Mouse (Mus musculus): ENCODE measurements around the gene Dusp7. TPM values are rescaled to one million over a fixed set of nuclear protein-coding genes. Genes with fewer than 3 reads are reported as not detected.

The Dusp7 gene
- polyA plus RNA-seq, 1 experiment from 2014 or later, result 16.2 TPM

- Histone ChIP-seq H3K9ac (replicated peaks; ENCODE audit: low read length) (no peak overlapping the region), H3K4me1 (ENCODE audit: control insufficient read depth, insufficient read depth, low read length) (peaks cover 12% of the 10 kb centered on the region), H3K36me3 (ENCODE audit: control insufficient read depth, insufficient read depth, low read length) (no peaks in the 10 kb centered on the region), H3K9me3 (ENCODE audit: control insufficient read depth, low read length) (no peaks in the 10 kb centered on the region), H3K4me2 (ENCODE audit: low read length) (no peak overlapping the region), H3K27ac (replicated peaks; ENCODE audit: low read depth, low read length) (no peak overlapping the region), H3K4me3 (replicated peaks; ENCODE audit: low read depth, low read length) (no peak overlapping the region), H3K27me3 (ENCODE audit: control insufficient read depth, insufficient read depth, low read length) (no peaks in the 10 kb centered on the region)
- 83% methylated on average over 5 of the region's 5 CpGs for WGBS
- ATAC-seq (ENCODE audit: low FRiP score, low TSS enrichment) (no peak), DNase-seq (no peak)
Measured at GRCm38 (mm10) chr9:106413606-106414005, 45.2 kb downstream of the Dusp7 start.

- 91% methylated on average over 6 of the region's 6 CpGs for WGBS
- no peak overlapping the region for H3K4me2 ChIP-seq (ENCODE audit: low read length)
- ATAC-seq (ENCODE audit: low FRiP score, low TSS enrichment), result no peak
- H3K36me3 ChIP-seq (ENCODE audit: control insufficient read depth, insufficient read depth, low read length), result no peaks in the 10 kb centered on the region
- peaks cover 27% of the 10 kb centered on the region for H3K4me1 ChIP-seq (ENCODE audit: control insufficient read depth, insufficient read depth, low read length)
- no peaks in the 10 kb centered on the region for H3K27me3 ChIP-seq (ENCODE audit: control insufficient read depth, insufficient read depth, low read length)
- no peak overlapping the region for H3K9ac ChIP-seq (replicated peaks; ENCODE audit: low read length)
- no peak overlapping the region for H3K27ac ChIP-seq (replicated peaks; ENCODE audit: low read depth, low read length)
- DNase-seq, result no peak
- no peaks in the 10 kb centered on the region for H3K9me3 ChIP-seq (ENCODE audit: control insufficient read depth, low read length)
- H3K4me3 ChIP-seq (replicated peaks; ENCODE audit: low read depth, low read length), result no peak overlapping the region
Measured at GRCm38 (mm10) chr9:106416826-106417225, 48.4 kb downstream of the Dusp7 start.

- ATAC-seq (ENCODE audit: low FRiP score, low TSS enrichment) (peak; percentile 43; the same call in 1 of the 2 replicates), DNase-seq (peak; percentile 88)
- H3K9me3 ChIP-seq (ENCODE audit: control insufficient read depth, low read length), result no peaks in the 10 kb centered on the region
- no peaks in the 10 kb centered on the region for H3K27me3 ChIP-seq (ENCODE audit: control insufficient read depth, insufficient read depth, low read length)
- H3K4me3 ChIP-seq (replicated peaks; ENCODE audit: low read depth, low read length), result peak overlapping the region; percentile 22
- peak overlapping the region; percentile 57 for H3K4me2 ChIP-seq (ENCODE audit: low read length)
- peak overlapping the region; percentile 49 for H3K27ac ChIP-seq (replicated peaks; ENCODE audit: low read depth, low read length)
- peak overlapping the region; percentile 50 for H3K9ac ChIP-seq (replicated peaks; ENCODE audit: low read length)
- H3K36me3 ChIP-seq (ENCODE audit: control insufficient read depth, insufficient read depth, low read length), result no peaks in the 10 kb centered on the region
- WGBS, result 14% methylated on average over 29 of the region's 29 CpGs
- peaks cover 27% of the 10 kb centered on the region for H3K4me1 ChIP-seq (ENCODE audit: control insufficient read depth, insufficient read depth, low read length)
Measured at GRCm38 (mm10) chr9:106417841-106418625, 49.6 kb downstream of the Dusp7 start.

- no peaks in the 10 kb centered on the region for H3K36me3 ChIP-seq (ENCODE audit: control insufficient read depth, insufficient read depth, low read length)
- DNase-seq, result peak; percentile 58
- peak overlapping the region; percentile 54 for H3K27ac ChIP-seq (replicated peaks; ENCODE audit: low read depth, low read length)
- H3K4me2 ChIP-seq (ENCODE audit: low read length), result peak overlapping the region; percentile 41
- peaks cover 27% of the 10 kb centered on the region for H3K4me1 ChIP-seq (ENCODE audit: control insufficient read depth, insufficient read depth, low read length)
- no peak for ATAC-seq (ENCODE audit: low FRiP score, low TSS enrichment)
- H3K27me3 ChIP-seq (ENCODE audit: control insufficient read depth, insufficient read depth, low read length), result no peaks in the 10 kb centered on the region
- WGBS, result 0% methylated on average over 2 of the region's 2 CpGs
- no peaks in the 10 kb centered on the region for H3K9me3 ChIP-seq (ENCODE audit: control insufficient read depth, low read length)
- H3K4me3 ChIP-seq (replicated peaks; ENCODE audit: low read depth, low read length), result no peak overlapping the region
- no peak overlapping the region; the same call in 1 of the 2 replicates for H3K9ac ChIP-seq (replicated peaks; ENCODE audit: low read length)
Measured at GRCm38 (mm10) chr9:106420608-106421007, 52.2 kb downstream of the Dusp7 start.

GRCm38 (mm10) chr9:106421033-106421864 is 52.8 kb downstream of the Dusp7 start:
- no peaks in the 10 kb centered on the region for H3K9me3 ChIP-seq (ENCODE audit: control insufficient read depth, low read length)
- H3K27ac ChIP-seq (replicated peaks; ENCODE audit: low read depth, low read length), result peak overlapping the region; percentile 54
- WGBS, result 4% methylated on average over 18 of the region's 18 CpGs
- ATAC-seq (ENCODE audit: low FRiP score, low TSS enrichment), result 0 out of 2 replicates have a peak, but pooled peaks have one; percentile 16
- DNase-seq, result peak; percentile 24
- H3K4me3 ChIP-seq (replicated peaks; ENCODE audit: low read depth, low read length), result no peak overlapping the region
- H3K9ac ChIP-seq (replicated peaks; ENCODE audit: low read length), result no peak overlapping the region; the same call in 1 of the 2 replicates
- H3K27me3 ChIP-seq (ENCODE audit: control insufficient read depth, insufficient read depth, low read length), result no peaks in the 10 kb centered on the region
- peaks cover 27% of the 10 kb centered on the region for H3K4me1 ChIP-seq (ENCODE audit: control insufficient read depth, insufficient read depth, low read length)
- no peaks in the 10 kb centered on the region for H3K36me3 ChIP-seq (ENCODE audit: control insufficient read depth, insufficient read depth, low read length)
- peak overlapping the region; percentile 41 for H3K4me2 ChIP-seq (ENCODE audit: low read length)

- Histone ChIP-seq H3K27ac (replicated peaks; ENCODE audit: low read depth, low read length) (no peak overlapping the region), H3K36me3 (ENCODE audit: control insufficient read depth, insufficient read depth, low read length) (no peaks in the 10 kb centered on the region), H3K27me3 (ENCODE audit: control insufficient read depth, insufficient read depth, low read length) (no peaks in the 10 kb centered on the region), H3K4me3 (replicated peaks; ENCODE audit: low read depth, low read length) (no peak overlapping the region), H3K4me2 (ENCODE audit: low read length) (peak overlapping the region; percentile 41), H3K9ac (replicated peaks; ENCODE audit: low read length) (no peak overlapping the region; the same call in 1 of the 2 replicates), H3K9me3 (ENCODE audit: control insufficient read depth, low read length) (no peaks in the 10 kb centered on the region), H3K4me1 (ENCODE audit: control insufficient read depth, insufficient read depth, low read length) (peaks cover 27% of the 10 kb centered on the region)
- ATAC-seq (ENCODE audit: low FRiP score, low TSS enrichment) (peak; percentile 51), DNase-seq (peak; percentile 96)
- 0% methylated on average over 3 of the region's 3 CpGs for WGBS
Measured at GRCm38 (mm10) chr9:106421865-106422160, 53.4 kb downstream of the Dusp7 start.

Other genes starting within 250 kb of the Dusp7 start
- 4.6 and 6.8 TPM in 2 replicates for gene Glyctk, start 210.5 kb upstream of the Dusp7 start, polyA plus RNA-seq (2014; fragmentation: Nextera tagmentation; extraction: Ambion mirVana)
- gene Wdr82, start 197.7 kb upstream of the Dusp7 start, polyA plus RNA-seq (2014; fragmentation: Nextera tagmentation; extraction: Ambion mirVana), result 54.0 and 75.3 TPM in 2 replicates
- 11.3 and 13.1 TPM in 2 replicates for gene Ppm1m, start 168.9 kb upstream of the Dusp7 start, polyA plus RNA-seq (2014; fragmentation: Nextera tagmentation; extraction: Ambion mirVana)
- gene Twf2, start 165.5 kb upstream of the Dusp7 start, polyA plus RNA-seq (2014; fragmentation: Nextera tagmentation; extraction: Ambion mirVana), result 46.4 and 55.4 TPM in 2 replicates
- gene Tlr9, start 146.0 kb upstream of the Dusp7 start, polyA plus RNA-seq (2014; fragmentation: Nextera tagmentation; extraction: Ambion mirVana), result 0.08 and 0.09 TPM in 2 replicates
- 93.0 and 101 TPM in 2 replicates for gene Alas1, start 120.0 kb upstream of the Dusp7 start, polyA plus RNA-seq (2014; fragmentation: Nextera tagmentation; extraction: Ambion mirVana)
- 7.1 and 8.4 TPM in 2 replicates for gene Poc1a, start 87.6 kb upstream of the Dusp7 start, polyA plus RNA-seq (2014; fragmentation: Nextera tagmentation; extraction: Ambion mirVana)
- gene Rpl29, start 60.8 kb downstream of the Dusp7 start, polyA plus RNA-seq (2014; fragmentation: Nextera tagmentation; extraction: Ambion mirVana), result 708 and 777 TPM in 2 replicates
- 19.1 and 21.6 TPM in 2 replicates for gene Acy1, start 69.7 kb downstream of the Dusp7 start, polyA plus RNA-seq (2014; fragmentation: Nextera tagmentation; extraction: Ambion mirVana)
- 6.0 and 6.8 TPM in 2 replicates for gene Abhd14b, start 78.8 kb downstream of the Dusp7 start, polyA plus RNA-seq (2014; fragmentation: Nextera tagmentation; extraction: Ambion mirVana)
- 51.2 and 68.8 TPM in 2 replicates for gene Abhd14a, start 79.0 kb downstream of the Dusp7 start, polyA plus RNA-seq (2014; fragmentation: Nextera tagmentation; extraction: Ambion mirVana)
- 219 and 247 TPM in 2 replicates for gene Pcbp4, start 84.7 kb downstream of the Dusp7 start, polyA plus RNA-seq (2014; fragmentation: Nextera tagmentation; extraction: Ambion mirVana)
- 0.93 and 1.00 TPM in 2 replicates for gene Gpr62, start 97.3 kb downstream of the Dusp7 start, polyA plus RNA-seq (2014; fragmentation: Nextera tagmentation; extraction: Ambion mirVana)
- gene Rrp9, start 107.3 kb downstream of the Dusp7 start, polyA plus RNA-seq (2014; fragmentation: Nextera tagmentation; extraction: Ambion mirVana), result 41.0 and 41.2 TPM in 2 replicates
- gene Parp3, start 108.3 kb downstream of the Dusp7 start, polyA plus RNA-seq (2014; fragmentation: Nextera tagmentation; extraction: Ambion mirVana), result 0.28 and 0.76 TPM in 2 replicates
- not detected in 2 replicates for gene Iqcf1, start 131.3 kb downstream of the Dusp7 start, polyA plus RNA-seq (2014; fragmentation: Nextera tagmentation; extraction: Ambion mirVana)
- gene Iqcf5, start 145.9 kb downstream of the Dusp7 start, polyA plus RNA-seq (2014; fragmentation: Nextera tagmentation; extraction: Ambion mirVana), result not detected in 2 replicates
- gene Iqcf3, start 193.0 kb downstream of the Dusp7 start, polyA plus RNA-seq (2014; fragmentation: Nextera tagmentation; extraction: Ambion mirVana), result not detected in 2 replicates
- gene Iqcf4, start 202.4 kb downstream of the Dusp7 start, polyA plus RNA-seq (2014; fragmentation: Nextera tagmentation; extraction: Ambion mirVana), result not detected in 2 replicates

Data from midbrain, embryonic 14.5 days (tissue).